Mouse (Mus musculus): ENCODE data around the gene Prpf6. TPM values are rescaled to one million over a fixed set of nuclear protein-coding genes. Genes with fewer than 3 reads are reported as not detected.

The Prpf6 gene
- polyA plus RNA-seq, 1 experiment from 2014 or later: 32.3 TPM

- Histone ChIP-seq H3K9ac (replicated peaks; ENCODE audit: low read depth) (no peak overlapping the region), H3K4me2 (replicated peaks; ENCODE audit: low read depth, low read length) (no peak overlapping the region), H3K4me3 (ENCODE audit: low read depth, low read length) (no peak overlapping the region), H3K27ac (ENCODE audit: low read length) (no peak overlapping the region), H3K4me1 (ENCODE audit: insufficient read depth, low read depth, low read length) (no peaks in the 10 kb centered on the region; the same call in 1 of the 2 replicates), H3K9me3 (ENCODE audit: low read length) (no peaks in the 10 kb centered on the region), H3K27me3 (replicated peaks; ENCODE audit: insufficient read depth, low read length) (no peaks in the 10 kb centered on the region), H3K36me3 (ENCODE audit: insufficient read depth, low read length) (peaks cover 22% of the 10 kb centered on the region; the same call in 1 of the 2 replicates)
- TF ChIP-seq EP300 (IDR thresholded peaks at IDR 0.05): no peak
- no peak; the same call in 1 of the 2 replicates for TF ChIP-seq CTCF (IDR thresholded peaks at IDR 0.05)
- whole genome bisulfite sequencing: 34% methylated on average over 17 of the region's 17 CpGs
- ATAC-seq: peak; percentile 52
- DNase-seq (ENCODE audit: low spot score): peak; percentile 74
Measured at GRCm38 (mm10) chr2:181658930-181659555, 67.4 kb downstream of the Prpf6 start.

GRCm38 (mm10) chr2:181659609-181660055 is 68.0 kb downstream of the Prpf6 start:
- Histone ChIP-seq H3K27me3 (replicated peaks; ENCODE audit: insufficient read depth, low read length) (no peaks in the 10 kb centered on the region), H3K27ac (ENCODE audit: low read length) (peak overlapping the region; percentile 57; the same call in 1 of the 2 replicates), H3K36me3 (ENCODE audit: insufficient read depth, low read length) (peaks cover 19% of the 10 kb centered on the region; the same call in 1 of the 2 replicates), H3K9me3 (ENCODE audit: low read length) (no peaks in the 10 kb centered on the region), H3K4me2 (replicated peaks; ENCODE audit: low read depth, low read length) (no peak overlapping the region), H3K9ac (replicated peaks; ENCODE audit: low read depth) (no peak overlapping the region), H3K4me1 (ENCODE audit: insufficient read depth, low read depth, low read length) (no peaks in the 10 kb centered on the region; the same call in 1 of the 2 replicates), H3K4me3 (ENCODE audit: low read depth, low read length) (no peak overlapping the region)
- TF ChIP-seq EP300 (IDR thresholded peaks at IDR 0.05) (peak; percentile 86), CTCF (IDR thresholded peaks at IDR 0.05) (peak; percentile 86)
- peak; percentile 87 for DNase-seq (ENCODE audit: low spot score)
- ATAC-seq: peak; percentile 84
- WGBS: 8% methylated on average over 9 of the region's 9 CpGs

- Histone ChIP-seq H3K27me3 (replicated peaks; ENCODE audit: insufficient read depth, low read length) (no peaks in the 10 kb centered on the region), H3K27ac (ENCODE audit: low read length) (peak overlapping the region; percentile 82), H3K4me2 (replicated peaks; ENCODE audit: low read depth, low read length) (no peak overlapping the region), H3K9ac (replicated peaks; ENCODE audit: low read depth) (no peak overlapping the region), H3K9me3 (ENCODE audit: low read length) (no peaks in the 10 kb centered on the region), H3K4me1 (ENCODE audit: insufficient read depth, low read depth, low read length) (no peaks in the 10 kb centered on the region; the same call in 1 of the 2 replicates), H3K4me3 (ENCODE audit: low read depth, low read length) (no peak overlapping the region), H3K36me3 (ENCODE audit: insufficient read depth, low read length) (no peaks in the 10 kb centered on the region)
- TF ChIP-seq EP300 (IDR thresholded peaks at IDR 0.05): no peak
- TF ChIP-seq CTCF (IDR thresholded peaks at IDR 0.05): no peak
- 64% methylated on average over 3 of the region's 3 CpGs for WGBS
- ATAC-seq (peak; percentile 29), DNase-seq (ENCODE audit: low spot score) (no peak)
Measured at GRCm38 (mm10) chr2:181662620-181663297, 71.1 kb downstream of the Prpf6 start.

DNA sequence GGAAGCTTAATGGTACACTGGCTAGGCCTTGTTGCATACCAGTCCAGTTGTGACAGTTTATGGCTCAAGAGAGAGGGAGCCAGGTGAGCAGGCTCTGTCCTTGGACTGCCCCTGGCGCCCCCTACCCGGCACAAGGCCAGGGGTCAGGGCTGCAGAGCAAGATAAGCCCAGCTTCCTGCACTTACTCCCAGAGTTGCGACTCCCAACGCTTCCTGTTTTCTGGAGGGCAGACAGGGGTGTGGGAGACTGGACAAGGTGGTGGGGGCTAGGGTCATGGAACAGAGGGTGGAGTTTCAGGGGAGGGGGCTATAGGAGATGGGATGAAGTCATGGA is 71.6 kb downstream of the Prpf6 start:
- no peaks in the 10 kb centered on the region for H3K9me3 ChIP-seq (ENCODE audit: low read length)
- no peak overlapping the region for H3K4me3 ChIP-seq (ENCODE audit: low read depth, low read length)
- peak; percentile 61 for DNase-seq (ENCODE audit: low spot score)
- no peak overlapping the region for H3K4me2 ChIP-seq (replicated peaks; ENCODE audit: low read depth, low read length)
- no peak overlapping the region for H3K9ac ChIP-seq (replicated peaks; ENCODE audit: low read depth)
- no peaks in the 10 kb centered on the region for H3K27me3 ChIP-seq (replicated peaks; ENCODE audit: insufficient read depth, low read length)
- WGBS: 5% methylated on average over 4 of the region's 4 CpGs
- peak; percentile 31 for TF ChIP-seq CTCF (IDR thresholded peaks at IDR 0.05)
- peak; percentile 88 for TF ChIP-seq EP300 (IDR thresholded peaks at IDR 0.05)
- no peaks in the 10 kb centered on the region; the same call in 1 of the 2 replicates for H3K4me1 ChIP-seq (ENCODE audit: insufficient read depth, low read depth, low read length)
- no peaks in the 10 kb centered on the region for H3K36me3 ChIP-seq (ENCODE audit: insufficient read depth, low read length)
- ATAC-seq: peak; percentile 78
- H3K27ac ChIP-seq (ENCODE audit: low read length): peak overlapping the region; percentile 82

DNA sequence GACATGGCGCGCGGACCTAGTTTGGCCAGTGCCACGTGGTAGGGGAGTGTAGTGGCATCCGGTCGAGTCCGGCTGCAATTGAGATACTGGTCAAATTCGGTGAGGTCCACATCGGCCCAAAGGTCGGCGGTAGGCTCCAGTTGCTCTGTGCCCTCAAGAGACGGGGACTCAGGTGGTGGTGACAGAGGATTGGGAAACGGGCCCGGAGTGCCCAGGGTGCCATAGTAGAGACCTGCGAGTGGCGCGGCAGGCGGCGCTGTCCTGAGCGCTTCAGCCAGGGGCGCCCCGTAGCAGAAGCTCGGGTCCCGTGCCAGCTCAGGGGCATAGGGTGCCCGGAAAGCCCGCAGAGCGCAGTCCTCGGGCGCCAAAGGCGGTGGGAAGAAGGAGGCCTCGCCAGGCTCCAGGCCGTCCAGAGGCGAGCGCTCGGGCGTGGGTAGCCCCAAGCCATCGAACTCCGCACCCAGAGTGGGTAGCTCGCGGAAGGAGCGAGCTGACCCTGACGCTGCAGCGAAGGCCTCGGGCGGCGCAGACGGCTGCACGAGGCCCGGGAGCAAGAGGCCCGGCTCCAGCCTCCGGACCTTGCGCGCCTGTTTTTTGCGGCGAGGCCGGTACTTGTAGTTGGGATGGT is 78.7 kb downstream of the Prpf6 start:
- H3K27me3 ChIP-seq (replicated peaks; ENCODE audit: insufficient read depth, low read length): peaks cover 28% of the 10 kb centered on the region
- TF ChIP-seq EP300 (IDR thresholded peaks at IDR 0.05): no peak
- TF ChIP-seq CTCF (IDR thresholded peaks at IDR 0.05): peak; percentile 49
- ATAC-seq (peak; percentile 18; the same call in 1 of the 2 replicates), DNase-seq (ENCODE audit: low spot score) (no peak)
- no peaks in the 10 kb centered on the region for H3K9me3 ChIP-seq (ENCODE audit: low read length)
- peak overlapping the region; percentile 54 for H3K9ac ChIP-seq (replicated peaks; ENCODE audit: low read depth)
- no peaks in the 10 kb centered on the region for H3K36me3 ChIP-seq (ENCODE audit: insufficient read depth, low read length)
- H3K27ac ChIP-seq (ENCODE audit: low read length): peak overlapping the region; percentile 77
- H3K4me1 ChIP-seq (ENCODE audit: insufficient read depth, low read depth, low read length): peaks cover 10% of the 10 kb centered on the region; the same call in 1 of the 2 replicates
- peak overlapping the region; percentile 52 for H3K4me3 ChIP-seq (ENCODE audit: low read depth, low read length)
- 3% methylated on average over 47 of the region's 56 CpGs for WGBS
- peak overlapping the region; percentile 57 for H3K4me2 ChIP-seq (replicated peaks; ENCODE audit: low read depth, low read length)

DNA sequence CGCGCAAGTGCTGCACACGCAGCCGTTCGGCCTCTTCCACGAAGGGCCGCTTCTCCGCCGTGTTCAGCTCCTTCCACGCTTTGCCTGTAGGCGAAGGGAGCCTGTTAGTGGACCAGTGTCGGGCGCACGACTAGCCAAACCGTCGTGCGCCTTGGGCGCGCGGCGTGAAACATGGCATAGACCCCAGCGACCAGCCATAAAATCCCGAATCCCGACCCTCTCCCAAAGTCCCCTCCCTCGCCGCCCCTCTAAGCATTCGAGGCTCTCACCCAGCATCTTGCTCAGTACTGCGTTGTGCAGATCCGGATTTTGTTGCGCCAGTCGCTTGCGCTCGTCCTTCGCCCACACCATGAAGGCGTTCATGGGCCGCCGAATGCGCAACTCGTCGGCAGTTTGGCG is 79.2 kb downstream of the Prpf6 start:
- peaks cover 28% of the 10 kb centered on the region for H3K27me3 ChIP-seq (replicated peaks; ENCODE audit: insufficient read depth, low read length)
- TF ChIP-seq EP300 (IDR thresholded peaks at IDR 0.05): no peak
- TF ChIP-seq CTCF (IDR thresholded peaks at IDR 0.05): no peak

More for the DNA sequence above, 79.2 kb downstream of the Prpf6 start:
- ATAC-seq: no peak
- Histone ChIP-seq H3K9me3 (ENCODE audit: low read length) (no peaks in the 10 kb centered on the region), H3K36me3 (ENCODE audit: insufficient read depth, low read length) (no peaks in the 10 kb centered on the region), H3K4me1 (ENCODE audit: insufficient read depth, low read depth, low read length) (peaks cover 13% of the 10 kb centered on the region; the same call in 1 of the 2 replicates), H3K4me2 (replicated peaks; ENCODE audit: low read depth, low read length) (peak overlapping the region; percentile 57), H3K4me3 (ENCODE audit: low read depth, low read length) (peak overlapping the region; percentile 52), H3K9ac (replicated peaks; ENCODE audit: low read depth) (peak overlapping the region; percentile 54), H3K27ac (ENCODE audit: low read length) (peak overlapping the region; percentile 77)
- 2% methylated on average over 40 of the region's 41 CpGs for WGBS
- DNase-seq (ENCODE audit: low spot score): no peak

Measured in lung, postnatal 0 days (tissue).